Mouse (Mus musculus) c-Kit-negative CD71-positive TER-119-positive erythroid progenitor cells, embryonic 14.5 days (primary cell): ENCODE data around the gene Atg14.

Source experiments
- DNase-seq: peaks from one replicate; pipeline ENCODE4 v3.0.0-alpha.2; 2013; ENCODE audit warnings: low read depth, low spot score

Atg14 gene

DNA sequence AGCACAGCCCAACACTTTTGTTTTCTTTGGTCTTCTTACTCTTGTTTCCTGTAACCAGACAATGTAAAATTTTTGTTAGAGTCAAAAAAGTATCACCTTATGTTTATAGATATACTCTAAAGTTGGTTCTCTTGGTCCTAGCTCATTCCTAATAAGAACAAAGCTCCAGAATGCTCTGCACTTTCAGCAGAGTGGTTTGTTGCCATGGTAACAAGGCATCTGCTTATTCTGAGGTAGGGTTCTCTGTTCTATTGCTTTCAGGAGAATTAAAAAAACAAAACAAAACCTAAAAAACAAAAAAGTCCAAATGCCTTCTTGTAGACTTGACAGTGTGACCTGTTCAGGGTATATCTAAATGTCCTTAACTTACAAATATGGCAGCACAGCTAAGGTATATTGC, 62.4 kb downstream of the Atg14 start:
- DNase-seq: no peak

DNA sequence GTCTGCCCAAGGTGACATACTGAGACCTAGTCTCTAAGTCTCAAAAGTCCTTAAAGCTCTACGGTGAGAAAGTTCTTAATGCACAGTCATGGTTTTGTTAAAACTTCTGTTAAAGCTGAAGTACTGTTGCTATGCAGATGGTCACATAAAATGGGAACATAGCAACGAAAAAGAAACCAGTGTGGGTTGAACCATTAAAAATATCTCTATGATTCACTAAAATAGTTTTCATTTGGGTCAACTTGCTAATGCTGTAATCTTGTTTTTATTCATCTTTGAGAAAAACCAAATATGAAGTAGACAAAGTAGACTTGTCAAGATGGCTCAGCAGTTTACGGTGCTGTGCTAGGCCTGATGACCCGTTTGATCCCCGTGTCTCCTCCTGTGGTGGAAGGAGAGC, 63.8 kb downstream of the Atg14 start:
- DNase-seq: no peak

DNA sequence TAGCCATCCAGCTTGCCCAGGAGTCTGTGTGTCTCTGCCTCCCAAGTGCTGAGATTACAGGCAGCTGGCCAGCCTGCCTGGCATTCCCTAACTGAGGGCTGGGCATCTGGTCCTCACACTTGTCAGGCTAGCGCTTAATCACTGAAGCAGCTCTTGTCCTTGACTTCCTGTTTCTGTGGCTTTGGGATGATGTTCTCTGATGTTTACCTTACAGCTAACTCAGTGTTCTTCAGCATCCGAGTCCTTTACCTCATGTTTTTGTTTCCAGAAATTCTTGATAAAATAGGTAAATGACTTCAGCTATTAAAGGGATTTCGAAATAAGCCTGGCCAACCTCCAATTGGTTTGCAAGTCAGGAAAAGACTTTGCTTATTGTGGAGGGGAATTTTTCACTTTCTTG, 66.4 kb downstream of the Atg14 start:
- no peak for DNase-seq

DNA sequence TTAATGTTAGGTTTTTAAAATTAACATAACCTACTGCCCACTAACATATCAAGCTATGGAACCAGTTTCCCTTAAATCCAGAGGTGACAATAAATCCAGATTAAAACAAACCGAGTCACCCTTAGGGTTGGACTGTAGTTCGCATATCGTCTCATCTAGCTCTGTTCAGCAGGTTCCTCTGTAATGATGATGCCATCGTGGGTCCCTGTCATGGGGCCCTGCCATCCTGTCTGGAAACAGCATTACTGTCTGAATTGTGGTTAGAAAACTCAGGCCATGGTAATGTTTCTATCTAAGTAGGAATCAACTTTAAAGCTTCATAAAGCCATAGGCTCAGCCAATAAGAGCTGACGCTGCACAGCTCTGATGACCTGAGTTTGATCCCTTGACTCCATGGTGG, 71.8 kb downstream of the Atg14 start:
- DNase-seq: no peak

DNA sequence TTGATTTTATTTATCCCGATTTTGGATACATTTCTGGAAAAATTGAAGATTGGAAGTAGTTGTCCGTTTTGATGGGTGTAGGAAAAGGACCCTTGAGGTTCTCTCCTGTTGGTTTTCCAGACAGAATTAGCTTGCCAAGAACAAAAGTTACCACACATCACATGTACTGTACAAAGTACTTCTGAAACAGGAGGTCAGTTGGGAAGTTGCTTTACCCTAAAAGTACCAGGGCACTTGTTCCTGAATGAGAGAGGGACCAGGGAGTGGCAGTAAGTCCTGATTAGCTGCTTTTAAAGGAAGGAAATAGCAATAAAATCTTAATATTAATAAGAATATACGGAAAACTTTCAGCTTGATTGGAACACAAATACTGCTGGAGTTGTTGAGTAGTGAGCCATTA, 73.3 kb downstream of the Atg14 start:
- no peak for DNase-seq

DNA sequence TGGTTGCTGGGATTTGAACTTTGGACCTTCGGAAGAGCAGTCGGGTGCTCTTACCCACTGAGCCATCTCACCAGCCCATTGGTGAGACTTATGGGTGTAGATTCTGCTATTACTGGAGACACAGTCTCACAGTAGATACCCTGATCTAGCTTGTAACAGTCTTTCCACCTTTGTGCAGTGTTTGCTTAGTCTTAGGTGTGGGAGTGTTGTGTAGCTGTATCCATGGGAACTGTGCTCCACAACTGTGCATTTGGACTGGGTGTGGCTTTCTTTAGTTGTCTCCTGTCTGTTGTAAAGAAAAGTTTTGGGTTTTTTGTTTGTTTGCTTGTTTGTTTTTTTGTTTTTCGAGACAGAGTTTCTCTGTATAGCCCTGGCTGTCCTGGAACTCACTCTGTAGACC, 74.5 kb downstream of the Atg14 start:
- no peak for DNase-seq

DNA sequence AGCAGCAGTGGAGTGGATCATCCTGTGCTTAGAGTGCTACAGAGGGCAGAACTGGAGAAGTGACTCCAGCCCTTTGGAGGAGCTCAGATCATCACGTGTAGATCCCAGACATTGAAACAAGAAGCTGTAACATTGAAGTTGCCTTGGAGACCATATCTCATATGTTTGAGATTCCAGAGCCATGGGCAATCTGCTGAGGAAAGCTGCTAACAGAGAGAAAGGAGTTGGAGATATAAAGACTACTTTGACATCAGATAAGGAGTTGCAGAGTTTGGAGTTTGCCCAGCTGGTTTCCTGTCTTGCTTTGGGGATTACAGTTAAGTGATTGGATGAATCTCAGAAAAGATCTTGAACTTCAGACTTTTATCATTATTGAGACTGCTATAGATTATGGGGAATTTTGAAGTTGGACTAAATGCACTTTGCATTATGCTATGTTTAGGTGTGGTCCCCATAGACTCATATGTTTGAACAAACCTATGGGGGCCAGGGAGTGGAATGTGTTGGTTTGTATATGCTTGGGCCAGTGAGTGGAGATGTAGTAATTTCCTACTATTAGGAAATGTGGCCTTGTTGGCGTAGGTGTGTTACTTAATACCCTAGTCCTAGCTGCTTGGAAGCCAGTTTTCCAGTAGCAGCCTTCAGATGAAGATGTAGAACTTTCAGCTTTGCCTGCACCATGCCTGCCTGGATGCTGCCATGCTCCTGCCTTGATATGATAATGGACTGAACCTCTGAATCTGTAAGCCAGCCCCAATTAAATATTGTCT, 76.7 kb downstream of the Atg14 start:
- DNase-seq: no peak
